Mouse (Mus musculus): Measurements from ENCODE around the gene Kansl1. TPM values are rescaled to one million over a fixed set of nuclear protein-coding genes. Genes with fewer than 3 reads are reported as not detected.

The Kansl1 gene
- total RNA-seq (2023) = 100 to 1,000 TPM; 129 to 130 TPM

GRCm38 (mm10) chr11:104468751-104469268, at the start of gene Kansl1:
Gene Kansl1 (minus strand): TSS chr11:104468861.

Other genes with a start within 250 kb of the Kansl1 start
- under 1 TPM in 1 of 2 experiments, not detected in 1; 0.15 TPM for gene Mapt, start 237.5 kb downstream of the Kansl1 start, total RNA-seq (2023)
- 10 to 100 TPM; 35.6 to 46.6 TPM for gene Cdc27, start 81.8 kb upstream of the Kansl1 start, total RNA-seq (2023)
- gene Myl4, start 81.8 kb upstream of the Kansl1 start, total RNA-seq (2023) = 1 to 10 TPM; 3.4 to 3.7 TPM
- gene Itgb3, start 139.1 kb upstream of the Kansl1 start, total RNA-seq (2023) = 10 to 100 TPM; 89.1 to 96.8 TPM
- gene Gm11639, start 216.8 kb upstream of the Kansl1 start, total RNA-seq (2023) = under 1 TPM; 0.09 to 0.33 TPM